19 mouse cellular contexts compared by ENCODE assay signal in genomic region chrX:72961511-72961910, GRCm38 (mm10). TPM values are rescaled to one million over a fixed set of nuclear protein-coding genes. Genes with fewer than 3 reads are reported as not detected.
"Had no signal": no experiment of that assay in that cellular context is flagged by ENCODE, and none has a peak within 500 bp of the region (broad histone marks: within the 10 kb centered on the region; RNA-seq: fewer than 3 reads in every experiment).

No protein-coding gene starts in this region.

- H3K27ac ChIP-seq: lung, embryonic 15.5 days; macrophage; midbrain, embryonic 13.5 days; midbrain, embryonic 15.5 days; neural tube, embryonic 12.5 days; stomach, embryonic 15.5 days; stomach, postnatal 0 days had no signal

- ATAC-seq: lung, postnatal 0 days; midbrain, embryonic 13.5 days; midbrain, embryonic 15.5 days had no signal

- H3K36me3 ChIP-seq: lung, embryonic 15.5 days; stomach, embryonic 15.5 days had no signal

- H3K9ac ChIP-seq: lung, embryonic 15.5 days; midbrain, embryonic 13.5 days; midbrain, embryonic 15.5 days; neural tube, embryonic 12.5 days; stomach, embryonic 15.5 days had no signal

- H3K4me3 ChIP-seq: lung, embryonic 15.5 days; megakaryocyte, embryonic 14.5 days; midbrain, embryonic 13.5 days; midbrain, embryonic 15.5 days; neural tube, embryonic 12.5 days; stomach, embryonic 15.5 days had no signal

- H3K4me1 ChIP-seq: lung, embryonic 15.5 days; midbrain, embryonic 13.5 days; midbrain, embryonic 15.5 days; neural tube, embryonic 12.5 days; stomach, embryonic 15.5 days had no signal

- H3K9me3 ChIP-seq: lung, embryonic 15.5 days; megakaryocyte, embryonic 14.5 days; midbrain, embryonic 13.5 days; midbrain, embryonic 15.5 days; neural tube, embryonic 12.5 days; stomach, embryonic 15.5 days had no signal

- DNase-seq: lung, adult 2 months; lung, postnatal 14 days; lung, postnatal 36 days; right cerebral cortex, postnatal 14 days; thymus, adult 2 months; thymus, postnatal 25 days; thymus, postnatal 4 days had no signal

- H3K4me2 ChIP-seq: lung, embryonic 15.5 days; midbrain, embryonic 11.5 days; midbrain, embryonic 13.5 days; midbrain, embryonic 15.5 days; neural tube, embryonic 12.5 days; stomach, embryonic 15.5 days had no signal

- H3K27me3 ChIP-seq: lung, embryonic 15.5 days; midbrain, embryonic 13.5 days; midbrain, embryonic 15.5 days; neural tube, embryonic 12.5 days; stomach, embryonic 15.5 days had no signal

RNA-seq across cellular contexts. Expression of gene Zfp185, which starts 25.6 kb away (rescaled TPM):
- total RNA-seq: megakaryocyte progenitor cell, adult 5-6 weeks; monocyte, adult 5-6 weeks had no signal
- polyA plus RNA-seq: macrophage had no signal
